Mouse (Mus musculus): ENCODE data around the gene Sh3bgrl2.

DNA sequence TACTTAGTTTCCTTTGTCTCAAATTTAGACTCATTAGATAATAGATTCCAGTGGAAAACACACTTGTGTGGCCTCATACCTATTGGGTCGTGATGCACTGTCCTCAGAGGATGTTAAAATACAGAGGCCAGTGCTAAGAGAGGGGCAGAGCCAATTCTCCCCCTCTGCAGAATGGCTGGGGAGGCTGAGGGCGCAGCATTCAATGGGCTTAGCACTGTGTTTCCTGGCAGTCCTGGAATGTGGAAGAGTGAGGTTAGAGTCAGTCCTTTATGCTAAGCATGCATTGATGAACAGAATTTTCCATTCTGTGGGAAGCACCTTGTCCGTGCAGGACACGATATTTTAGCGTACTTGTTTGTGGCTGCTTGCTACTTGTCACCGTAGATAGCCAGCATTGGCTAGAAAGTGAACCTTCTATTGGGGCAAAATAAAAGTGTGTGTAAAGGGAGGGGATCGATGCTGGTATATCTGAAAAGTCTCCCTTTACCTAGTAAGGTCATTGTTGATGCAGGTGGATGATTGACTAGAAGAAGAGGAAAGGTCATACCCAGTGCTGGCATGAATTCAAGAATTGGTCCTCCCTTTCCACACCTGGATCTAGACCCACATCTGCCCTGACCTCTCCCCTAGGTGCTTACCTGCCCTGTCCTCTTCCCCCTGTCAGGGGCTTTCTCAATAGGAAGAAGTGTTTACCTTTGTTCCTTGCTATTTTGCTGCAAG, 20.6 kb upstream of the Sh3bgrl2 start:
- no peak for TF ChIP-seq CTCF (IDR thresholded peaks at IDR 0.05; ENCODE audit: borderline replicate concordance, extremely low read depth, insufficient read depth, insufficient read length)
- no peak for TF ChIP-seq POLR2A (IDR thresholded peaks at IDR 0.05; ENCODE audit: borderline replicate concordance, extremely low read depth, insufficient read depth, insufficient read length, poor library complexity, severe bottlenecking)
